Mouse (Mus musculus): ENCODE results near the gene Ptk7. TPM values are rescaled to one million over a fixed set of nuclear protein-coding genes. Genes with fewer than 3 reads are reported as not detected.

Ptk7 gene
- polyA plus RNA-seq, 1 experiment: 11.9 TPM

- no peak for DNase-seq
- H3K4me3 ChIP-seq (ENCODE audit: control insufficient read depth, insufficient read depth, low read length): no peak overlapping the region
- TF ChIP-seq CTCF (IDR thresholded peaks at IDR 0.05; ENCODE audit: borderline replicate concordance, control insufficient read depth, extremely low read depth, insufficient read depth, low read length, poor library complexity) (no peak), POLR2A (IDR thresholded peaks at IDR 0.05; ENCODE audit: control insufficient read depth, extremely low read depth, insufficient read depth, low read length, poor library complexity) (no peak)
- no peaks in the 10 kb centered on the region for H3K4me1 ChIP-seq (replicated peaks; ENCODE audit: control insufficient read depth, insufficient read depth, low read length)
- 94% methylated on average over 9 of the region's 9 CpGs for WGBS
- no peak overlapping the region for H3K27ac ChIP-seq (ENCODE audit: control insufficient read depth, insufficient read depth, low read length)
- H3K27me3 ChIP-seq (ENCODE audit: control insufficient read depth, insufficient read depth, low read length): no peaks in the 10 kb centered on the region
- no peaks in the 10 kb centered on the region for H3K36me3 ChIP-seq (ENCODE audit: control insufficient read depth, insufficient read depth, low read length)
These were observed 34.7 kb downstream of the Ptk7 start for GRCm38 (mm10) chr17:46594606-46595005.

- no peak overlapping the region for H3K4me3 ChIP-seq (ENCODE audit: control insufficient read depth, insufficient read depth, low read length)
- no peak for TF ChIP-seq POLR2A (IDR thresholded peaks at IDR 0.05; ENCODE audit: control insufficient read depth, extremely low read depth, insufficient read depth, low read length, poor library complexity)
- H3K27me3 ChIP-seq (ENCODE audit: control insufficient read depth, insufficient read depth, low read length): no peaks in the 10 kb centered on the region
- H3K36me3 ChIP-seq (ENCODE audit: control insufficient read depth, insufficient read depth, low read length): no peaks in the 10 kb centered on the region
- peaks cover 4% of the 10 kb centered on the region for H3K4me1 ChIP-seq (replicated peaks; ENCODE audit: control insufficient read depth, insufficient read depth, low read length)
- no peak for DNase-seq
- H3K27ac ChIP-seq (ENCODE audit: control insufficient read depth, insufficient read depth, low read length): no peak overlapping the region
- WGBS: 99% methylated on average over 4 of the region's 4 CpGs
These were observed 36.2 kb downstream of the Ptk7 start for GRCm38 (mm10) chr17:46593124-46593523.

GRCm38 (mm10) chr17:46591406-46591805 lies 37.9 kb downstream of the Ptk7 start:
- no peaks in the 10 kb centered on the region for H3K27me3 ChIP-seq (ENCODE audit: control insufficient read depth, insufficient read depth, low read length)
- 97% methylated on average over 19 of the region's 19 CpGs for WGBS
- TF ChIP-seq POLR2A (IDR thresholded peaks at IDR 0.05; ENCODE audit: control insufficient read depth, extremely low read depth, insufficient read depth, low read length, poor library complexity): no peak
- no peak for TF ChIP-seq CTCF (IDR thresholded peaks at IDR 0.05; ENCODE audit: borderline replicate concordance, control insufficient read depth, extremely low read depth, insufficient read depth, low read length, poor library complexity)
- H3K36me3 ChIP-seq (ENCODE audit: control insufficient read depth, insufficient read depth, low read length): no peaks in the 10 kb centered on the region
- H3K27ac ChIP-seq (ENCODE audit: control insufficient read depth, insufficient read depth, low read length): no peak overlapping the region
- H3K4me1 ChIP-seq (replicated peaks; ENCODE audit: control insufficient read depth, insufficient read depth, low read length): peaks cover 8% of the 10 kb centered on the region
- DNase-seq: no peak
- H3K4me3 ChIP-seq (ENCODE audit: control insufficient read depth, insufficient read depth, low read length): no peak overlapping the region

- 94% methylated on average over 7 of the region's 7 CpGs for WGBS
- no peaks in the 10 kb centered on the region for H3K36me3 ChIP-seq (ENCODE audit: control insufficient read depth, insufficient read depth, low read length)
- no peak for DNase-seq
- TF ChIP-seq POLR2A (IDR thresholded peaks at IDR 0.05; ENCODE audit: control insufficient read depth, extremely low read depth, insufficient read depth, low read length, poor library complexity): no peak
- no peak for TF ChIP-seq CTCF (IDR thresholded peaks at IDR 0.05; ENCODE audit: borderline replicate concordance, control insufficient read depth, extremely low read depth, insufficient read depth, low read length, poor library complexity)
- H3K27ac ChIP-seq (ENCODE audit: control insufficient read depth, insufficient read depth, low read length): no peak overlapping the region
- H3K4me1 ChIP-seq (replicated peaks; ENCODE audit: control insufficient read depth, insufficient read depth, low read length): peaks cover 8% of the 10 kb centered on the region
- H3K4me3 ChIP-seq (ENCODE audit: control insufficient read depth, insufficient read depth, low read length): no peak overlapping the region
- no peaks in the 10 kb centered on the region for H3K27me3 ChIP-seq (ENCODE audit: control insufficient read depth, insufficient read depth, low read length)
These were observed 38.9 kb downstream of the Ptk7 start for GRCm38 (mm10) chr17:46590439-46590838.

- peaks cover 8% of the 10 kb centered on the region for H3K4me1 ChIP-seq (replicated peaks; ENCODE audit: control insufficient read depth, insufficient read depth, low read length)
- no peak for DNase-seq
- no peaks in the 10 kb centered on the region for H3K36me3 ChIP-seq (ENCODE audit: control insufficient read depth, insufficient read depth, low read length)
- no peaks in the 10 kb centered on the region for H3K27me3 ChIP-seq (ENCODE audit: control insufficient read depth, insufficient read depth, low read length)
- no peak overlapping the region for H3K27ac ChIP-seq (ENCODE audit: control insufficient read depth, insufficient read depth, low read length)
- no peak overlapping the region for H3K4me3 ChIP-seq (ENCODE audit: control insufficient read depth, insufficient read depth, low read length)
- TF ChIP-seq POLR2A (IDR thresholded peaks at IDR 0.05; ENCODE audit: control insufficient read depth, extremely low read depth, insufficient read depth, low read length, poor library complexity) (no peak), CTCF (IDR thresholded peaks at IDR 0.05; ENCODE audit: borderline replicate concordance, control insufficient read depth, extremely low read depth, insufficient read depth, low read length, poor library complexity) (no peak)
- 95% methylated on average over 16 of the region's 16 CpGs for WGBS
These were observed 39.5 kb downstream of the Ptk7 start for GRCm38 (mm10) chr17:46589635-46590314.

- TF ChIP-seq POLR2A (IDR thresholded peaks at IDR 0.05; ENCODE audit: control insufficient read depth, extremely low read depth, insufficient read depth, low read length, poor library complexity): no peak
- no peak for TF ChIP-seq CTCF (IDR thresholded peaks at IDR 0.05; ENCODE audit: borderline replicate concordance, control insufficient read depth, extremely low read depth, insufficient read depth, low read length, poor library complexity)
- Histone ChIP-seq H3K4me1 (replicated peaks; ENCODE audit: control insufficient read depth, insufficient read depth, low read length) (peaks cover 8% of the 10 kb centered on the region), H3K36me3 (ENCODE audit: control insufficient read depth, insufficient read depth, low read length) (no peaks in the 10 kb centered on the region), H3K27me3 (ENCODE audit: control insufficient read depth, insufficient read depth, low read length) (no peaks in the 10 kb centered on the region), H3K4me3 (ENCODE audit: control insufficient read depth, insufficient read depth, low read length) (no peak overlapping the region), H3K27ac (ENCODE audit: control insufficient read depth, insufficient read depth, low read length) (no peak overlapping the region)
- DNase-seq: no peak
- 93% methylated on average over 6 of the region's 6 CpGs for WGBS
These were observed 40.4 kb downstream of the Ptk7 start for GRCm38 (mm10) chr17:46588913-46589312.

GRCm38 (mm10) chr17:46588173-46588572 lies 41.1 kb downstream of the Ptk7 start:
- H3K4me1 ChIP-seq (replicated peaks; ENCODE audit: control insufficient read depth, insufficient read depth, low read length): peaks cover 8% of the 10 kb centered on the region
- TF ChIP-seq CTCF (IDR thresholded peaks at IDR 0.05; ENCODE audit: borderline replicate concordance, control insufficient read depth, extremely low read depth, insufficient read depth, low read length, poor library complexity) (no peak), POLR2A (IDR thresholded peaks at IDR 0.05; ENCODE audit: control insufficient read depth, extremely low read depth, insufficient read depth, low read length, poor library complexity) (no peak)
- H3K27me3 ChIP-seq (ENCODE audit: control insufficient read depth, insufficient read depth, low read length): no peaks in the 10 kb centered on the region
- no peaks in the 10 kb centered on the region for H3K36me3 ChIP-seq (ENCODE audit: control insufficient read depth, insufficient read depth, low read length)
- no peak overlapping the region for H3K4me3 ChIP-seq (ENCODE audit: control insufficient read depth, insufficient read depth, low read length)
- no peak overlapping the region for H3K27ac ChIP-seq (ENCODE audit: control insufficient read depth, insufficient read depth, low read length)
- 19% methylated on average over 9 of the region's 9 CpGs for WGBS
- DNase-seq: peak; percentile 13
